Mouse (Mus musculus): ENCODE measurements around the gene Cdyl. TPM values are rescaled to one million over a fixed set of nuclear protein-coding genes. Genes with fewer than 3 reads are reported as not detected.

Cdyl gene
- polyA plus RNA-seq, 1 experiment from 2014 or later: 10.3 TPM

DNA sequence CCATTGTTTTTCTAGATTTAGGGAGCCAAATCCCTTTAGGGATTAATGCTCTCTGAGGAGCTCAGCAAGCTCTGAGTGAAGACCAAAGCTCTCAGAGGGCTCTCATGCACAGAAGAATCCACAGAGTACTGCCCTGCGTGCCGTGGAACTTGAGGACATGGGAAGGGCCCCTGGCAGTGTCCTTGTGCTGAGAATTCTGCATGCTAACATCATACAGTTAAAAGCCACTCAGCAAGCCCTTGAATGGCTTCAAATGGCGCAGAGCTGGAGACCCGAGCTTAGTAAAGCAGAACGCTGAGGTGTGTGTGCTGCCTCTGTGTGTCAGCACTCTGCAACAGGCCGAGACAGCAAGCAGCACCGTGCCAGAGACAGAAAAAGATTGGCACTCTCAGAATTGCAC is 183.8 kb downstream of the Cdyl start:
- H3K36me3 ChIP-seq: peaks cover 23% of the 10 kb centered on the region
- H3K27me3 ChIP-seq: no peaks in the 10 kb centered on the region
- ATAC-seq (ENCODE audit: low read depth) (no peak), DNase-seq (no peak)
- no peak overlapping the region for H3K27ac ChIP-seq
- H3K9me3 ChIP-seq (replicated peaks): no peaks in the 10 kb centered on the region
- H3K9ac ChIP-seq: no peak overlapping the region
- no peak overlapping the region for H3K4me2 ChIP-seq
- WGBS (ENCODE audit: insufficient replicate concordance): 85% methylated on average over 7 of the region's 7 CpGs
- H3K4me3 ChIP-seq (replicated peaks): no peak overlapping the region
- 0 out of 2 replicates have a peak, but pooled peaks cover 3% of the 10 kb centered on the region for H3K4me1 ChIP-seq (replicated peaks)

DNA sequence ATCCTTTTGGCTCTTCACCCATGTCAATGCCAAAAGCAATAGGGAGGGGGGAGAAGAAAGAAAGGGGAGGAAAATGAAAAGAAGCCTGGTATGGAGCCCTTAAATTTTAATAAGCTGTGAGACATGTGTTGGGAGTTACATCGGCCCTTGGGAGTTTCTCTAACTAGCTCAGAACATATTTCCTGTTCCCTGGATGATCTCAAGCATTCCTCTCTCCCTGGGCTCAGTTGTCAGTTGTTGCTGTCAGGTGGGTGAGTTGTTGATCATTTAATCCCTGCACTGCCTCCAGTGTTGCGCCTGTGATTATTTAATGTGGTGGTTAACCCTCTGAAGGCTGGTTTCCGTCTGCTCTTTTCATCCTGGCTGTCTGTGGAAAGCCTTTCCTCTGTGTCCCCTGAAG is 185.7 kb downstream of the Cdyl start:
- Histone ChIP-seq H3K9me3 (replicated peaks) (no peaks in the 10 kb centered on the region), H3K4me3 (replicated peaks) (no peak overlapping the region), H3K4me2 (no peak overlapping the region), H3K27me3 (no peaks in the 10 kb centered on the region), H3K27ac (no peak overlapping the region), H3K9ac (no peak overlapping the region), H3K36me3 (peaks cover 15% of the 10 kb centered on the region), H3K4me1 (replicated peaks) (0 out of 2 replicates have a peak, but pooled peaks cover 3% of the 10 kb centered on the region)
- WGBS (ENCODE audit: insufficient replicate concordance): 91% methylated on average over 3 of the region's 3 CpGs
- ATAC-seq (ENCODE audit: low read depth) (no peak), DNase-seq (no peak)

GRCm38 (mm10) chr13:35848694-35849093 is 189.1 kb downstream of the Cdyl start:
- no peak overlapping the region for H3K4me3 ChIP-seq (replicated peaks)
- H3K9me3 ChIP-seq (replicated peaks): no peaks in the 10 kb centered on the region
- H3K27me3 ChIP-seq: no peaks in the 10 kb centered on the region
- no peak for DNase-seq
- 76% methylated on average over 3 of the region's 3 CpGs for WGBS (ENCODE audit: insufficient replicate concordance)
- H3K36me3 ChIP-seq: no peaks in the 10 kb centered on the region
- 0 out of 2 replicates have a peak, but pooled peaks cover 5% of the 10 kb centered on the region for H3K4me1 ChIP-seq (replicated peaks)
- H3K9ac ChIP-seq: no peak overlapping the region
- no peak overlapping the region for H3K27ac ChIP-seq
- H3K4me2 ChIP-seq: no peak overlapping the region
- ATAC-seq (ENCODE audit: low read depth): no peak

DNA sequence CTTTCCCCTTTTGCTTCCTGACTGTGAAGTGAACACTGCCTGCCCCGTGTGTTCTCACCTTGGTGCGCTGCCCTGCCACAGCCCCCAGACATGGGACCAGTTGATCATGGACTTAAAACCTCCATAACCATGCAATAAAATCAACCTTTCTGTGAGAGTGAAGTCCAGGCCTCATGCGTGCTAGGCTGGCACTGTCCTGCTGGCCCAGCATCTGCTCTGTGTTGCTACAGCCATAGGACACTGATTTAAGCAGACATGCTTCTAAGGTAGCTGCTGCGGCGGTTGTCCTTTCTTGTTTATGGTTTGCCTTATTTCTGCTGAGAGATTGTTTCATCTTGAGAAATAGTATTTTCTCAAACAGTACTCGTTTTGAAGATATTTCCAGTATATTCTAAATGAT is 191.9 kb downstream of the Cdyl start:
- no peak overlapping the region for H3K4me3 ChIP-seq (replicated peaks)
- H3K9me3 ChIP-seq (replicated peaks): no peaks in the 10 kb centered on the region
- H3K36me3 ChIP-seq: peaks cover 3% of the 10 kb centered on the region; the same call in 1 of the 2 replicates
- no peak overlapping the region for H3K27ac ChIP-seq
- H3K4me2 ChIP-seq: no peak overlapping the region
- DNase-seq: no peak
- H3K27me3 ChIP-seq: no peaks in the 10 kb centered on the region
- no peak for ATAC-seq (ENCODE audit: low read depth)
- WGBS (ENCODE audit: insufficient replicate concordance): 85% methylated on average over 6 of the region's 6 CpGs
- H3K4me1 ChIP-seq (replicated peaks): 0 out of 2 replicates have a peak, but pooled peaks cover 5% of the 10 kb centered on the region
- no peak overlapping the region for H3K9ac ChIP-seq

DNA sequence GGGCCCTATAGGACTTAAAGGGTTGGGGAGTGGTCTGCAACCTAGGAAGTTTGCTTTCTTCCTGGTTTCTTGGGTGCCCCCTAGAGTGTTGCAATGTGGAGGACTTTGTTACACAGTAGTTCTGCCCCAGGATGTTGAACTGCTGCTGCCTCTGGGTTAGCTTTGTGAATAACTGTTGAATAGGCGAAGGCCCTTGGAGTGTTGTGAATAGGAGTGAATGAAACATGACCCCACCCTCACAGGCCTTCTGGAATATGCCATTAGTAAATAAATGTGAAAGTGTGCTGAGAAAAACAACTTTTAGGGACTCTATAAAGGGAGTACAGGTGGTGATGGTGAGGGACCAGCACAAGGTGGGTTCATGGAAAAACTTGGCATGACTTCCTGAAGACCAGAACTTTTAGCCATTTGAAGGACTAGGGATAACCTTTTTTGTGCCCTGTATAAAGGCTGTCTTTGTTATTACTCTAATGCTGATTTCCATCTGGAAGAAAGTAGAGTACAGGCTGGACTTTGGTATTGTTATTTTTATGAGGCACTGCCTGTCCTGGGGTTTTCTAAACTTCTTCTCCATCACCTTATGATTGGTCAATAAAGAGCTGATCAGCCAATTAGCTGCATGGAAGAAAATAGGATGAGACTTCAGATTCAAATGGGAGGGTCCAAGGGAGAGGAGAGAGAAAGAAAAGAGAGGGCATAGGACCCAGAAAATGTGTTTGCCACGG is 193.4 kb downstream of the Cdyl start:
- Histone ChIP-seq H3K9me3 (replicated peaks) (no peaks in the 10 kb centered on the region), H3K4me1 (replicated peaks) (0 out of 2 replicates have a peak, but pooled peaks cover 3% of the 10 kb centered on the region), H3K36me3 (peaks cover 17% of the 10 kb centered on the region), H3K27me3 (no peaks in the 10 kb centered on the region), H3K27ac (no peak overlapping the region), H3K4me3 (replicated peaks) (no peak overlapping the region), H3K4me2 (no peak overlapping the region), H3K9ac (no peak overlapping the region)
- DNase-seq (no peak), ATAC-seq (ENCODE audit: low read depth) (no peak)
- 83% methylated on average over 2 of the region's 2 CpGs for WGBS (ENCODE audit: insufficient replicate concordance)

DNA sequence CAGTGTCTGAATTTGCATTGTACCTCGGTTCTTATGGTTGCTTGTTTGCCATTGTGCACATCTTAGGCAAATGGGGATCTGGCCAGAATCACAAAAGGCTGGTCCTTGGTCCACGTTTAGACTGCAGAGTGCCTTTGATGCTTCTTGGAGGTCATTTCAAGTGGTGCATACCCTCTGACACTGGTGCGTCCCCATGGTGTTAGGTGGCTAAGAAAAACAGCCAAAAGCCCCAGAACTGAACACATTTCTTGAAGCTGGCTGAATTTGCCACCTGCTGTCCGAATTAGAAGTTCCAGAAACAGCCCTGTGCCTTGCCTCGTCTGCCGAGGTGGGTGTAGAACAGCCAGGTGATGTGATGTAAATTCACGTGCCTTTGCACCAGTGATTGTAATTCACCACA is 197.9 kb downstream of the Cdyl start:
- DNase-seq: no peak
- H3K4me3 ChIP-seq (replicated peaks): no peak overlapping the region
- H3K27me3 ChIP-seq: no peaks in the 10 kb centered on the region
- no peak overlapping the region for H3K27ac ChIP-seq
- 82% methylated on average over 7 of the region's 7 CpGs for WGBS (ENCODE audit: insufficient replicate concordance)
- no peak for ATAC-seq (ENCODE audit: low read depth)
- 0 out of 2 replicates have a peak, but pooled peaks cover 2% of the 10 kb centered on the region for H3K4me1 ChIP-seq (replicated peaks)
- H3K4me2 ChIP-seq: no peak overlapping the region
- H3K36me3 ChIP-seq: peaks cover 50% of the 10 kb centered on the region
- no peak overlapping the region for H3K9ac ChIP-seq
- no peaks in the 10 kb centered on the region for H3K9me3 ChIP-seq (replicated peaks)

DNA sequence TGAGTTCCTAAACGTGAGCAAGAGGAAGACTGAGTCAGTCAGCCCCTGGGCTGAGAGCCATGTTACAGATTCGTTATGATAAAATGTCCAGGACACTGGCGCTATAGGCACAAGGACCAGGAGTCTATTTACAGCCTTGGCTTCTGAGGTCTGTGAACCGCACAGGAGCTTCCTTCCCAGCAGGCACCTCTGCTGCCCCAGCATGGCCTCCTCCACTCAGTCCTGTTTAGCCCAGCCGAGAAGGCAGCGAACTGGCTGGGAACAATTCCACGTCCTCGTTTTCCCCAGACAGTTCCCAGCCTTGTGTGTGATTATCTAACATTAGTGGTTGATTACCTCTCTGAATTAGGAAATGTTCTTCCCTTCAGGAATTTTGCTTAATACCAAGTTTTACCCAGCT is 201.3 kb downstream of the Cdyl start:
- Histone ChIP-seq H3K4me2 (no peak overlapping the region), H3K9me3 (replicated peaks) (no peaks in the 10 kb centered on the region), H3K9ac (no peak overlapping the region), H3K4me3 (replicated peaks) (no peak overlapping the region), H3K27ac (no peak overlapping the region), H3K4me1 (replicated peaks) (no peaks in the 10 kb centered on the region), H3K36me3 (peaks cover 82% of the 10 kb centered on the region), H3K27me3 (no peaks in the 10 kb centered on the region)
- DNase-seq (no peak), ATAC-seq (ENCODE audit: low read depth) (no peak)
- 84% methylated on average over 8 of the region's 8 CpGs for WGBS (ENCODE audit: insufficient replicate concordance)

DNA sequence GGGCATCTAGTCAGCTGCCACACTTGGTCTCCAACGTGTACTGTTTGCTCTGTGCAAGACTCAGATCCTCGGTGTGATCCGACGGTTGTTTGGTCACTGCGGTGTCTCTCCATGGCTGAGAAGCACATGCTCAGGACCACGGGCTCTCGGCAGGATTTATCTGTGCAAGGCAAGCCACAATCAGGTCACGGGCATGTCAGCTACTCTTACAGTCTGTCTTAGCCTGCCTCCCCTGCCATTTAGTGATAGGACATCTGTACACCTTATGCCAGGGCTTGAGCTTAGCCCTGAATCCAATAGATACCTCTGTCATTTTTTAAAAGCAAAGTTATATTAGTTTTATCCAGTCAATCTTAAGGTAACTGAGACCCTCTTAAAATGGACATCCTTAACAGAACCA is 211.0 kb downstream of the Cdyl start:
- 52% methylated on average over 8 of the region's 8 CpGs for WGBS (ENCODE audit: insufficient replicate concordance)
- no peaks in the 10 kb centered on the region for H3K27me3 ChIP-seq
- no peak overlapping the region for H3K4me3 ChIP-seq (replicated peaks)
- H3K27ac ChIP-seq: no peak overlapping the region
- H3K36me3 ChIP-seq: peaks cover 49% of the 10 kb centered on the region
- no peak overlapping the region for H3K4me2 ChIP-seq
- H3K9me3 ChIP-seq (replicated peaks): no peaks in the 10 kb centered on the region
- H3K4me1 ChIP-seq (replicated peaks): no peaks in the 10 kb centered on the region
- DNase-seq (peak; percentile 7), ATAC-seq (ENCODE audit: low read depth) (0 out of 2 replicates have a peak, but pooled peaks have one; percentile 53)
- H3K9ac ChIP-seq: no peak overlapping the region

DNA sequence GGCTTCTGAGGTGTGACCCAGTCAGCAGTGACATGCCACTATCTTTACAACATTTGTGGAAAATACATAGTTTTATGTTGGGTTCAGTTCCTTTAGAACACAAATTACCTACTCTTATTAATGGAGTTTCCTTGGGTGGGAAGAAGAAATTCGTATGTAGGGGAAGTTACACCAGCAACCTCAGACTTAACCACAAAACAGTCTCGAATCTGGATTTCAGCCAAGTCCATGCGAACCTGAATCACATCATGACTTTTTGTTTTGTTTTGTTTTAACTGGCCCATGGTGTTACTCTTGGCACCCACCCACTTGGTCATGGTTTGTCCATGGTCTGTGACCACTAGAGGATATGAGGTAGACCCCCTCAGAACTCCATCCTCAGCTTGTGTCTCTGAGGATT is 211.5 kb downstream of the Cdyl start:
- no peak for DNase-seq
- no peaks in the 10 kb centered on the region for H3K27me3 ChIP-seq
- no peaks in the 10 kb centered on the region for H3K9me3 ChIP-seq (replicated peaks)
- ATAC-seq (ENCODE audit: low read depth): no peak
- no peak overlapping the region for H3K4me2 ChIP-seq
- peaks cover 46% of the 10 kb centered on the region for H3K36me3 ChIP-seq
- H3K4me1 ChIP-seq (replicated peaks): no peaks in the 10 kb centered on the region
- H3K27ac ChIP-seq: no peak overlapping the region
- no peak overlapping the region for H3K9ac ChIP-seq
- H3K4me3 ChIP-seq (replicated peaks): no peak overlapping the region
- 53% methylated on average over 3 of the region's 3 CpGs for WGBS (ENCODE audit: insufficient replicate concordance)

DNA sequence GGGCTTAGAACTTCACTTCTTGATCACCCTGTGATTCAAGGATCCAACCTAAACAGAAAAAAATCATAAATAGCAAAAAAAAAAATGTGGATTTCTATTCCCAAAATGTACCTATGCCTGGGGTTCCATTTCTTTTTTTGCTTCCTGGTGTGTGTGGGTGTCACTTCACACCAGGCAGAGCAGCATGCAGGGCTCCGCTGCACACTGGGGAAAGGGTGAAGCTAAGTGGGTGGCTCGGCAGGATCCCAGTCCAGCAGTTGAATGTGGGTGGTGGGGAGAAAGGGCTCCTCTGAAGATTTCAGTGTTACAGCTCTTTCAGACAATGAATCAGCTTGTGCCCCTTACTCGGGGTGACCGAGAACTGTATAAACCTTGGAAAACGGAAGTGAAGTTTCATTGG is 215.8 kb downstream of the Cdyl start:
- no peak for DNase-seq
- Histone ChIP-seq H3K4me3 (replicated peaks) (no peak overlapping the region), H3K9ac (no peak overlapping the region), H3K4me2 (no peak overlapping the region), H3K27me3 (no peaks in the 10 kb centered on the region), H3K9me3 (replicated peaks) (no peaks in the 10 kb centered on the region), H3K27ac (no peak overlapping the region), H3K36me3 (peaks cover 28% of the 10 kb centered on the region), H3K4me1 (replicated peaks) (no peaks in the 10 kb centered on the region)
- no peak for ATAC-seq (ENCODE audit: low read depth)
- 86% methylated on average over 5 of the region's 5 CpGs for WGBS (ENCODE audit: insufficient replicate concordance)

GRCm38 (mm10) chr13:35878282-35878681 is 218.6 kb downstream of the Cdyl start:
- DNase-seq: no peak
- 57% methylated on average over 1 of the region's 1 CpGs for WGBS (ENCODE audit: insufficient replicate concordance)
- peaks cover 9% of the 10 kb centered on the region for H3K36me3 ChIP-seq

GRCm38 (mm10) chr13:35879068-35879467 is 219.4 kb downstream of the Cdyl start:
- no peaks in the 10 kb centered on the region for H3K4me1 ChIP-seq (replicated peaks)
- H3K4me3 ChIP-seq (replicated peaks): no peak overlapping the region
- H3K27me3 ChIP-seq: no peaks in the 10 kb centered on the region
- H3K9ac ChIP-seq: no peak overlapping the region
- H3K9me3 ChIP-seq (replicated peaks): no peaks in the 10 kb centered on the region
- WGBS (ENCODE audit: insufficient replicate concordance): 49% methylated on average over 5 of the region's 5 CpGs
- H3K36me3 ChIP-seq: peaks cover 8% of the 10 kb centered on the region
- ATAC-seq (ENCODE audit: low read depth) (no peak), DNase-seq (no peak)
- H3K27ac ChIP-seq: no peak overlapping the region
- H3K4me2 ChIP-seq: no peak overlapping the region

More at GRCm38 (mm10) chr13:35878282-35878681, 218.6 kb downstream of the Cdyl start:
- Histone ChIP-seq H3K4me2 (no peak overlapping the region), H3K27me3 (no peaks in the 10 kb centered on the region), H3K4me3 (replicated peaks) (no peak overlapping the region), H3K9ac (no peak overlapping the region), H3K4me1 (replicated peaks) (no peaks in the 10 kb centered on the region), H3K27ac (no peak overlapping the region), H3K9me3 (replicated peaks) (no peaks in the 10 kb centered on the region)
- no peak for ATAC-seq (ENCODE audit: low read depth)
